23 mouse cellular contexts compared by ENCODE assay signal in genomic region chrX:163720597-163720996, GRCm38 (mm10). TPM values are rescaled to one million over a fixed set of nuclear protein-coding genes. Genes with fewer than 3 reads are reported as not detected.
DNase-seq lines count a peak whose midpoint lies in the region; ATAC-seq and TF ChIP-seq lines count a peak whose summit lies in the region.
"Had no signal": no experiment of that assay in that cellular context is flagged by ENCODE, and none has a peak within 500 bp of the region (broad histone marks: within the 10 kb centered on the region; RNA-seq: fewer than 3 reads in every experiment).

No protein-coding gene starts in this region.

- TF ChIP-seq CTCF in liver, postnatal 0 days (IDR thresholded peaks at IDR 0.05; ENCODE audit: low read depth), result no peak

- no peaks in the 10 kb centered on the region for H3K9me3 ChIP-seq in liver, postnatal 0 days (ENCODE audit: low read length)
- H3K9me3 ChIP-seq: embryonic facial prominence, embryonic 13.5 days; embryonic facial prominence, embryonic 15.5 days; forebrain, embryonic 10.5 days; forebrain, embryonic 12.5 days had no signal

- H3K9ac ChIP-seq in liver, postnatal 0 days (replicated peaks), result no peak overlapping the region
- H3K9ac ChIP-seq: embryonic facial prominence, embryonic 13.5 days; embryonic facial prominence, embryonic 15.5 days; forebrain, embryonic 12.5 days had no signal

- H3K4me3 ChIP-seq in liver, postnatal 0 days (ENCODE audit: low read depth, low read length), result no peak overlapping the region
- H3K4me3 ChIP-seq: embryonic facial prominence, embryonic 13.5 days; embryonic facial prominence, embryonic 15.5 days; erythroblast, embryonic 14.5 days; forebrain, embryonic 10.5 days; forebrain, embryonic 12.5 days had no signal

- TF ChIP-seq EP300 in liver, postnatal 0 days (IDR thresholded peaks at IDR 0.05; ENCODE audit: low read depth), result no peak

- H3K27ac ChIP-seq in liver, postnatal 0 days (ENCODE audit: low read depth), result no peak overlapping the region
- H3K27ac ChIP-seq: embryonic facial prominence, embryonic 13.5 days; embryonic facial prominence, embryonic 15.5 days; forebrain, embryonic 10.5 days; forebrain, embryonic 12.5 days had no signal

- WGBS in liver, postnatal 0 days (ENCODE audit: insufficient replicate concordance), result 49% methylated on average over 2 of the region's 2 CpGs

- ATAC-seq in CD4-positive, CD25-positive, alpha-beta regulatory T cell, adult 4 months, result peak; percentile 80
- ATAC-seq in inflammation-experienced regulatory T-cells, adult 6 months, result peak; percentile 85
- no peak for ATAC-seq in liver, postnatal 0 days
- ATAC-seq: forebrain, embryonic 14.5 days; forebrain, embryonic 16.5 days had no signal

- DNase-seq in 416B (ENCODE audit: low read depth), result peak; percentile 19
- DNase-seq in liver, postnatal 0 days, result no peak
- DNase-seq in cerebellum, postnatal 10 days, result no peak
- no peak for DNase-seq in retina, postnatal 1 day
- DNase-seq: adrenal gland, adult 8-10 months; adrenal gland, postnatal 14 days; adrenal gland, postnatal 36 days; cerebellum, adult 11-12 months; cerebellum, adult 2 months; cerebellum, adult 9-10 months; cerebellum, postnatal 14 days; cerebellum, postnatal 36 days; embryo, embryonic 11 days had no signal

- H3K36me3 ChIP-seq in liver, postnatal 0 days (replicated peaks; ENCODE audit: insufficient read depth, low read length), result no peaks in the 10 kb centered on the region
- H3K36me3 ChIP-seq: embryonic facial prominence, embryonic 13.5 days; embryonic facial prominence, embryonic 15.5 days; forebrain, embryonic 10.5 days; forebrain, embryonic 12.5 days had no signal

- H3K27me3 ChIP-seq in liver, postnatal 0 days (ENCODE audit: insufficient read depth, low read length), result no peaks in the 10 kb centered on the region

- H3K4me2 ChIP-seq in liver, postnatal 0 days (ENCODE audit: low read depth, low read length), result no peak overlapping the region
- H3K4me2 ChIP-seq: embryonic facial prominence, embryonic 13.5 days; embryonic facial prominence, embryonic 15.5 days; forebrain, embryonic 12.5 days had no signal

- H3K4me1 ChIP-seq in liver, postnatal 0 days (ENCODE audit: insufficient read depth), result no peaks in the 10 kb centered on the region
- H3K4me1 ChIP-seq: embryonic facial prominence, embryonic 13.5 days; embryonic facial prominence, embryonic 15.5 days had no signal

RNA-seq across cellular contexts. Expression of gene Rnf138rt1, which starts 40.5 kb away (rescaled TPM):
- not detected for polyA plus RNA-seq in CD4-positive, CD25-positive, alpha-beta regulatory T cell, adult 4 months (2017; shearing (Covaris generic))
- polyA plus RNA-seq in inflammation-experienced regulatory T-cells, adult 6 months (2017; shearing (Covaris generic)), result not detected
- polyA plus RNA-seq in liver, postnatal 0 days (2015; fragmentation: Nextera tagmentation; extraction: Ambion mirVana), result not detected in 2 replicates
- polyA plus RNA-seq: C2C12; erythroblast, embryonic 14.5 days had no signal
